In the genomic region with DNA sequence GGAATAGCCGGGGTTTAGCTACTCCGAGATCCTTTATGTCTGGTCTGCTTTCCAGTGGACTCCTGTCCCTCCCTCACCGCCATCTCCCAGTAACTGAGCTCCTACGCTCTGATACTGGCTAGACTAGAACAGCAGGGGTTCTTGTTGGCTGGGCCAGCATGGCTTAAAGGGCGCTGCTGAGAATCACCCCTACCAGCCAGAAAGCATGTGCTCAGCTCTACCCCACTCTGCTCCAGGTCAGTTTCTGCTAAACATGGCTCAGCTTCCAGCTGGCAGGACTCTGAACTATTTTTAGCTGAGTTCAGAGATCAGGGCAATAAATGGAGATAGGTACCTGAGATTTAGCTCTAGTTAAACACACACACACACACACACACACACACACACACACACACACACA, we compare ENCODE assay signal across 9 mouse cellular contexts. TPM values are rescaled to one million over a fixed set of nuclear protein-coding genes. Genes with fewer than 3 reads are reported as not detected.
DNase-seq lines count a peak whose midpoint lies in the region; ATAC-seq and TF ChIP-seq lines count a peak whose summit lies in the region.
"Had no signal": no experiment of that assay in that cellular context is flagged by ENCODE, and none has a peak within 500 bp of the region (broad histone marks: within the 10 kb centered on the region; RNA-seq: fewer than 3 reads in every experiment).

No protein-coding gene starts in this region.

- no peaks in the 10 kb centered on the region for H3K4me1 ChIP-seq in liver, embryonic 16.5 days (ENCODE audit: control insufficient read depth, low read depth, low read length)
- H3K4me1 ChIP-seq in liver, postnatal 0 days (ENCODE audit: insufficient read depth), result peaks cover 8% of the 10 kb centered on the region

- no peak for TF ChIP-seq EP300 in liver, postnatal 0 days (IDR thresholded peaks at IDR 0.05; ENCODE audit: low read depth)

- no peaks in the 10 kb centered on the region for H3K9me3 ChIP-seq in liver, embryonic 16.5 days (replicated peaks; ENCODE audit: control insufficient read depth, low read length)
- no peaks in the 10 kb centered on the region for H3K9me3 ChIP-seq in liver, postnatal 0 days (ENCODE audit: low read length)

- intact Hi-C loops in heart, postnatal 10 days (cut with DNase I), result no loop called here

- H3K4me2 ChIP-seq in liver, embryonic 16.5 days (ENCODE audit: low read depth, low read length), result no peak overlapping the region
- no peak overlapping the region for H3K4me2 ChIP-seq in liver, postnatal 0 days (ENCODE audit: low read depth, low read length)

- H3K4me3 ChIP-seq in liver, embryonic 16.5 days (ENCODE audit: low read depth, low read length), result no peak overlapping the region
- no peak overlapping the region for H3K4me3 ChIP-seq in liver, postnatal 0 days (ENCODE audit: low read depth, low read length)

- H3K9ac ChIP-seq in liver, embryonic 16.5 days (ENCODE audit: low read depth, low read length), result no peak overlapping the region
- H3K9ac ChIP-seq in liver, postnatal 0 days (replicated peaks), result no peak overlapping the region

- 74% methylated on average over 5 of the region's 5 CpGs for WGBS in liver, embryonic 16.5 days (ENCODE audit: insufficient replicate concordance)
- 77% methylated on average over 5 of the region's 5 CpGs for WGBS in liver, postnatal 0 days (ENCODE audit: insufficient replicate concordance)

- no peak overlapping the region for H3K27ac ChIP-seq in liver, embryonic 16.5 days (ENCODE audit: low read length)
- no peak overlapping the region; the same call in 1 of the 2 replicates for H3K27ac ChIP-seq in liver, postnatal 0 days (ENCODE audit: low read depth)

- peak; percentile 55 for ATAC-seq in liver, embryonic 16.5 days (ENCODE audit: low read depth)
- no peak for ATAC-seq in liver, postnatal 0 days
- no peak for ATAC-seq in megakaryocyte progenitor cell, adult 5-6 weeks (replicated peaks; ENCODE audit: poor library complexity)

- no peak for TF ChIP-seq CTCF in liver, postnatal 0 days (IDR thresholded peaks at IDR 0.05; ENCODE audit: low read depth)

- H3K36me3 ChIP-seq in liver, embryonic 16.5 days (ENCODE audit: control insufficient read depth, insufficient read depth), result no peaks in the 10 kb centered on the region
- H3K36me3 ChIP-seq in liver, postnatal 0 days (replicated peaks; ENCODE audit: insufficient read depth, low read length), result no peaks in the 10 kb centered on the region

- DNase-seq in liver, postnatal 0 days, result no peak
- DNase-seq in gastrocnemius, postnatal 10 days, result peak; percentile 41
- DNase-seq in heart, postnatal 10 days, result peak; percentile 64 to 66
- peak; percentile 88 for DNase-seq in skeletal muscle tissue, adult 2 months (ENCODE audit: low read depth, low spot score)
- DNase-seq in frontal cortex, postnatal 14 days (ENCODE audit: low spot score in 2 of 2), result no peak
- no peak for DNase-seq in ovary, postnatal 36 days (ENCODE audit: low spot score)
- DNase-seq: lung, postnatal 4 days had no signal

- H3K27me3 ChIP-seq in liver, embryonic 16.5 days (ENCODE audit: control insufficient read depth, insufficient read depth, low read depth, low read length), result no peaks in the 10 kb centered on the region
- H3K27me3 ChIP-seq in liver, postnatal 0 days (ENCODE audit: insufficient read depth, low read length), result no peaks in the 10 kb centered on the region

RNA-seq across cellular contexts. Expression of gene Ppp1cb, which starts 12.2 kb away (rescaled TPM):
- 110 and 115 TPM in 2 replicates for polyA plus RNA-seq in liver, embryonic 16.5 days (2015; fragmentation: Nextera tagmentation; extraction: Ambion mirVana)
- 90.7 and 94.5 TPM in 2 replicates for polyA plus RNA-seq in liver, postnatal 0 days (2015; fragmentation: Nextera tagmentation; extraction: Ambion mirVana)
- 100 to 1,000 TPM; 353 to 365 TPM for total RNA-seq in gastrocnemius, postnatal 10 days (2021)
- total RNA-seq in heart, postnatal 10 days (2021), result 100 to 1,000 TPM; 446 to 490 TPM
- 194 and 216 TPM in 2 replicates for total RNA-seq in megakaryocyte progenitor cell, adult 5-6 weeks (2015)
- total RNA-seq in megakaryocyte progenitor cell, adult 5-6 weeks (2017), result 271 and 283 TPM in 2 replicates

Comparison
In these comparisons a context has a peak if more than half of its experiments do, and no peak if none do; other contexts are left out.
1. DNase-seq: peak in gastrocnemius, postnatal 10 days (single experiment), heart, postnatal 10 days (2 of 2) and skeletal muscle tissue, adult 2 months (single experiment); none in liver, postnatal 0 days (single experiment), frontal cortex, postnatal 14 days (0 of 2) and ovary, postnatal 36 days (single experiment).